12 mouse cellular contexts compared by ENCODE assay signal in genomic region chr17:47567271-47567670, GRCm38 (mm10). TPM values are rescaled to one million over a fixed set of nuclear protein-coding genes. Genes with fewer than 3 reads are reported as not detected.
DNase-seq lines count a peak whose midpoint lies in the region; ATAC-seq lines count a peak whose summit lies in the region.
"Had no signal": no experiment of that assay in that cellular context is flagged by ENCODE, and none has a peak within 500 bp of the region (broad histone marks: within the 10 kb centered on the region; RNA-seq: fewer than 3 reads in every experiment).

No protein-coding gene starts in this region.

- H3K9me3 ChIP-seq in forebrain, embryonic 10.5 days = no peaks in the 10 kb centered on the region
- H3K9me3 ChIP-seq in forebrain, embryonic 13.5 days (replicated peaks) = no peaks in the 10 kb centered on the region
- H3K9me3 ChIP-seq in heart, embryonic 11.5 days (replicated peaks; ENCODE audit: control insufficient read depth, low read length) = no peaks in the 10 kb centered on the region
- H3K9me3 ChIP-seq in kidney, embryonic 14.5 days (ENCODE audit: control insufficient read depth, low read length) = no peaks in the 10 kb centered on the region
- H3K9me3 ChIP-seq: limb, embryonic 15.5 days; neural tube, embryonic 15.5 days had no signal

- peak overlapping the region; percentile 82 for H3K27ac ChIP-seq in forebrain, embryonic 10.5 days
- no peak overlapping the region for H3K27ac ChIP-seq in forebrain, embryonic 13.5 days
- 0 out of 2 replicates have a peak overlapping the region, but pooled peaks have one; percentile 50 for H3K27ac ChIP-seq in heart, embryonic 11.5 days (ENCODE audit: low read depth, low read length)
- peak overlapping the region; percentile 3; the same call in 1 of the 2 replicates for H3K27ac ChIP-seq in kidney, embryonic 14.5 days (ENCODE audit: low read depth, low read length)
- H3K27ac ChIP-seq: limb, embryonic 15.5 days; neural tube, embryonic 15.5 days had no signal

- H3K4me1 ChIP-seq in forebrain, embryonic 10.5 days = peaks cover 39% of the 10 kb centered on the region
- peaks cover 6% of the 10 kb centered on the region; the same call in 1 of the 2 replicates for H3K4me1 ChIP-seq in forebrain, embryonic 13.5 days
- no peaks in the 10 kb centered on the region; the same call in 1 of the 2 replicates for H3K4me1 ChIP-seq in heart, embryonic 11.5 days (ENCODE audit: control insufficient read depth, insufficient read depth, low read length)
- no peaks in the 10 kb centered on the region for H3K4me1 ChIP-seq in kidney, embryonic 14.5 days (ENCODE audit: control insufficient read depth, insufficient read depth, low read length)

- H3K4me3 ChIP-seq in forebrain, embryonic 10.5 days = no peak overlapping the region
- no peak overlapping the region for H3K4me3 ChIP-seq in forebrain, embryonic 13.5 days
- no peak overlapping the region for H3K4me3 ChIP-seq in heart, embryonic 11.5 days (ENCODE audit: low read depth, low read length)
- no peak overlapping the region for H3K4me3 ChIP-seq in kidney, embryonic 14.5 days (ENCODE audit: low read length)
- H3K4me3 ChIP-seq: limb, embryonic 15.5 days; neural tube, embryonic 15.5 days had no signal

- DNase-seq in forebrain, embryonic 10.5 days (ENCODE audit: extremely low spot score, low spot score) = no peak
- peak; percentile 23 for DNase-seq in lung, postnatal 14 days
- no peak for DNase-seq in retina, postnatal 1 day
- no peak for DNase-seq in cerebellum, postnatal 14 days
- DNase-seq: thymus, adult 18-20 months had no signal

- H3K4me2 ChIP-seq in forebrain, embryonic 13.5 days = no peak overlapping the region
- H3K4me2 ChIP-seq in heart, embryonic 11.5 days = no peak overlapping the region
- H3K4me2 ChIP-seq in kidney, embryonic 14.5 days (replicated peaks; ENCODE audit: low read depth, low read length) = no peak overlapping the region
- H3K4me2 ChIP-seq: limb, embryonic 15.5 days; neural tube, embryonic 15.5 days had no signal

- H3K27me3 ChIP-seq in forebrain, embryonic 10.5 days (ENCODE audit: poor library complexity, severe bottlenecking) = no peaks in the 10 kb centered on the region
- H3K27me3 ChIP-seq in forebrain, embryonic 13.5 days = no peaks in the 10 kb centered on the region
- H3K27me3 ChIP-seq in heart, embryonic 11.5 days (ENCODE audit: control insufficient read depth, insufficient read depth, low read length) = no peaks in the 10 kb centered on the region
- no peaks in the 10 kb centered on the region for H3K27me3 ChIP-seq in kidney, embryonic 14.5 days (ENCODE audit: control insufficient read depth, insufficient read depth, low read length)
- H3K27me3 ChIP-seq: limb, embryonic 15.5 days; neural tube, embryonic 15.5 days had no signal

- WGBS in forebrain, embryonic 10.5 days = 75% methylated on average over 3 of the region's 3 CpGs
- WGBS in forebrain, embryonic 13.5 days = 91% methylated on average over 3 of the region's 3 CpGs
- 41% methylated on average over 3 of the region's 3 CpGs for WGBS in heart, embryonic 11.5 days (ENCODE audit: insufficient replicate concordance)
- WGBS in kidney, embryonic 14.5 days = 75% methylated on average over 3 of the region's 3 CpGs

- no peak for ATAC-seq in forebrain, embryonic 13.5 days
- ATAC-seq in heart, embryonic 11.5 days (replicated peaks; ENCODE audit: insufficient number of reproducible peaks, low FRiP score, low TSS enrichment) = no peak
- no peak for ATAC-seq in kidney, embryonic 14.5 days (ENCODE audit: low FRiP score, low TSS enrichment)
- ATAC-seq in megakaryocyte-erythroid progenitor cell, adult 5-6 weeks (replicated peaks; ENCODE audit: low FRiP score, low TSS enrichment, poor library complexity, severe bottlenecking) = no peak
- ATAC-seq: CD4-positive, CD25-positive, alpha-beta regulatory T cell, adult 4 months had no signal

- H3K9ac ChIP-seq in forebrain, embryonic 13.5 days = no peak overlapping the region
- no peak overlapping the region for H3K9ac ChIP-seq in heart, embryonic 11.5 days (ENCODE audit: low read depth, low read length)
- no peak overlapping the region for H3K9ac ChIP-seq in kidney, embryonic 14.5 days (ENCODE audit: low read depth, low read length)
- H3K9ac ChIP-seq: limb, embryonic 15.5 days; neural tube, embryonic 15.5 days had no signal

- H3K36me3 ChIP-seq in forebrain, embryonic 10.5 days (replicated peaks) = no peaks in the 10 kb centered on the region
- no peaks in the 10 kb centered on the region for H3K36me3 ChIP-seq in forebrain, embryonic 13.5 days (ENCODE audit: poor library complexity, severe bottlenecking)
- H3K36me3 ChIP-seq in heart, embryonic 11.5 days (ENCODE audit: control insufficient read depth, insufficient read depth, low read length) = no peaks in the 10 kb centered on the region
- H3K36me3 ChIP-seq in kidney, embryonic 14.5 days (ENCODE audit: control insufficient read depth, insufficient read depth, low read length) = no peaks in the 10 kb centered on the region
- H3K36me3 ChIP-seq: limb, embryonic 15.5 days; neural tube, embryonic 15.5 days had no signal

RNA-seq across cellular contexts. Expression of gene Bysl, which starts 44.0 kb away (rescaled TPM):
- polyA plus RNA-seq in forebrain, embryonic 10.5 days (2016; fragmentation: Nextera tagmentation; extraction: Ambion mirVana) = 43.2 and 45.4 TPM in 2 replicates
- polyA plus RNA-seq in forebrain, embryonic 13.5 days (2015; fragmentation: Nextera tagmentation; extraction: Ambion mirVana) = 29.7 and 33.2 TPM in 2 replicates
- polyA plus RNA-seq in heart, embryonic 11.5 days (2014; fragmentation: Nextera tagmentation; extraction: Ambion mirVana) = 26.8 TPM in 2 replicates
- polyA plus RNA-seq in kidney, embryonic 14.5 days (2014; fragmentation: Nextera tagmentation; extraction: Ambion mirVana) = 19.5 and 24.4 TPM in 2 replicates
- total RNA-seq in megakaryocyte-erythroid progenitor cell, adult 5-6 weeks (2014; fragmentation: Nextera tagmentation) = 34.0 and 34.7 TPM in 2 replicates
- total RNA-seq in megakaryocyte-erythroid progenitor cell, adult 5-6 weeks (2017) = 21.9 and 24.9 TPM in 2 replicates

RNA-seq across cellular contexts. Expression of gene Med20, which starts 44.1 kb away (rescaled TPM):
- 43.4 and 47.5 TPM in 2 replicates for polyA plus RNA-seq in forebrain, embryonic 10.5 days (2016; fragmentation: Nextera tagmentation; extraction: Ambion mirVana)
- 42.6 and 45.2 TPM in 2 replicates for polyA plus RNA-seq in forebrain, embryonic 13.5 days (2015; fragmentation: Nextera tagmentation; extraction: Ambion mirVana)
- 30.3 and 36.4 TPM in 2 replicates for polyA plus RNA-seq in heart, embryonic 11.5 days (2014; fragmentation: Nextera tagmentation; extraction: Ambion mirVana)
- polyA plus RNA-seq in kidney, embryonic 14.5 days (2014; fragmentation: Nextera tagmentation; extraction: Ambion mirVana) = 39.1 and 48.0 TPM in 2 replicates
- total RNA-seq in megakaryocyte-erythroid progenitor cell, adult 5-6 weeks (2014; fragmentation: Nextera tagmentation) = 31.7 and 66.0 TPM in 2 replicates
- total RNA-seq in megakaryocyte-erythroid progenitor cell, adult 5-6 weeks (2017) = 28.2 and 40.4 TPM in 2 replicates

RNA-seq across cellular contexts. Expression of gene Gm20517, which starts 44.1 kb away (rescaled TPM):
- polyA plus RNA-seq in forebrain, embryonic 10.5 days (2016; fragmentation: Nextera tagmentation; extraction: Ambion mirVana) = 1.5 and 1.9 TPM in 2 replicates
- polyA plus RNA-seq in forebrain, embryonic 13.5 days (2015; fragmentation: Nextera tagmentation; extraction: Ambion mirVana) = 1.7 and 3.0 TPM in 2 replicates
- polyA plus RNA-seq in heart, embryonic 11.5 days (2014; fragmentation: Nextera tagmentation; extraction: Ambion mirVana) = 1.6 and 1.8 TPM in 2 replicates
- polyA plus RNA-seq in kidney, embryonic 14.5 days (2014; fragmentation: Nextera tagmentation; extraction: Ambion mirVana) = 1.6 and 4.2 TPM in 2 replicates
- total RNA-seq in megakaryocyte-erythroid progenitor cell, adult 5-6 weeks (2014; fragmentation: Nextera tagmentation) = 7.8 and 8.0 TPM in 2 replicates
- total RNA-seq in megakaryocyte-erythroid progenitor cell, adult 5-6 weeks (2017) = 2.2 and 6.2 TPM in 2 replicates
